Mouse (Mus musculus): ENCODE measurements around the gene Snrpa. TPM values are rescaled to one million over a fixed set of nuclear protein-coding genes. Genes with fewer than 3 reads are reported as not detected.

The Snrpa gene
- polyA plus RNA-seq, 1 experiment from 2014 or later: 251 TPM

- WGBS: 78% methylated on average over 13 of the region's 13 CpGs
- H3K9ac ChIP-seq (ENCODE audit: low read depth, low read length): no peak overlapping the region
- H3K4me3 ChIP-seq (ENCODE audit: low read length): no peak overlapping the region
- H3K36me3 ChIP-seq (ENCODE audit: control insufficient read depth, insufficient read depth, low read length): peaks cover 19% of the 10 kb centered on the region
- H3K9me3 ChIP-seq (ENCODE audit: control insufficient read depth, low read length): no peaks in the 10 kb centered on the region
- H3K4me2 ChIP-seq (ENCODE audit: low read depth, low read length): no peak overlapping the region
- no peaks in the 10 kb centered on the region for H3K27me3 ChIP-seq (replicated peaks; ENCODE audit: control insufficient read depth, insufficient read depth, low read length)
- H3K4me1 ChIP-seq (ENCODE audit: control insufficient read depth, insufficient read depth, low read length): peaks cover 15% of the 10 kb centered on the region
- no peak for ATAC-seq
- H3K27ac ChIP-seq (ENCODE audit: low read length): no peak overlapping the region
These were observed 40.1 kb downstream of the Snrpa start for GRCm38 (mm10) chr7:27156005-27156404.

GRCm38 (mm10) chr7:27153205-27153764 is 42.8 kb downstream of the Snrpa start, which contains the start of gene Cyp2t4:
Cyp2t4 (plus strand) TSS chr7:27153714.
- WGBS: 53% methylated on average over 10 of the region's 10 CpGs
- Histone ChIP-seq H3K9ac (ENCODE audit: low read depth, low read length) (no peak within 1 kb of the TSS), H3K9me3 (ENCODE audit: control insufficient read depth, low read length) (no peaks in the 10 kb centered on the region), H3K27ac (ENCODE audit: low read length) (peak within 1 kb of the TSS; percentile 26; the same call in 1 of the 2 replicates), H3K36me3 (ENCODE audit: control insufficient read depth, insufficient read depth, low read length) (peaks cover 10% of the 10 kb centered on the region; the same call in 1 of the 2 replicates), H3K4me2 (ENCODE audit: low read depth, low read length) (no peak within 1 kb of the TSS), H3K27me3 (replicated peaks; ENCODE audit: control insufficient read depth, insufficient read depth, low read length) (no peaks in the 10 kb centered on the region), H3K4me1 (ENCODE audit: control insufficient read depth, insufficient read depth, low read length) (peaks cover 4% of the 10 kb centered on the region; the same call in 1 of the 2 replicates), H3K4me3 (ENCODE audit: low read length) (no peak within 1 kb of the TSS)
- ATAC-seq: peak; percentile 85

MicroRNAs within 50 kb of the gene (microRNA counts, 519-probe panel; counts per million panel counts)
- microRNA mmu-miR-1191: 726 counts per million, percentile 2 among the panel's probes with 10 or more counts

Small RNA genes within 50 kb of the gene (microRNA-seq; reads per million reads assigned to microRNA genes)
- gene Mir1191 (2.3 reads per million, percentile 2 among the genes with 10 or more reads in this experiment), gene Mir3101 (1.4 reads per million)

Other genes starting within 250 kb of the Snrpa start
- 0.23 TPM in 1 of 2 replicates, not detected in the other for gene Cyp2a12, start 167.2 kb downstream of the Snrpa start, polyA plus RNA-seq (2015; fragmentation: Nextera tagmentation; extraction: Ambion mirVana)
- gene Cyp2f2, start 76.4 kb downstream of the Snrpa start, polyA plus RNA-seq (2015; fragmentation: Nextera tagmentation; extraction: Ambion mirVana): 0.17 TPM in 1 of 2 replicates, not detected in the other
- gene Cyp2t4, start 42.6 kb downstream of the Snrpa start, polyA plus RNA-seq (2015; fragmentation: Nextera tagmentation; extraction: Ambion mirVana): 0.09 TPM in 1 of 2 replicates, not detected in the other
- gene Egln2, start 29.5 kb downstream of the Snrpa start, polyA plus RNA-seq (2015; fragmentation: Nextera tagmentation; extraction: Ambion mirVana): 66.1 and 72.4 TPM in 2 replicates
- gene Rab4b, start 17.4 kb downstream of the Snrpa start, polyA plus RNA-seq (2015; fragmentation: Nextera tagmentation; extraction: Ambion mirVana): 69.9 and 70.1 TPM in 2 replicates
- gene Gm21983, start 15.2 kb downstream of the Snrpa start, polyA plus RNA-seq (2015; fragmentation: Nextera tagmentation; extraction: Ambion mirVana): not detected in 2 replicates
- 3.8 and 5.1 TPM in 2 replicates for gene Mia, start 15.1 kb downstream of the Snrpa start, polyA plus RNA-seq (2015; fragmentation: Nextera tagmentation; extraction: Ambion mirVana)
- 2.8 and 2.9 TPM in 2 replicates for gene BC024978, start 490 bp downstream of the Snrpa start, polyA plus RNA-seq (2015; fragmentation: Nextera tagmentation; extraction: Ambion mirVana)
- 8.3 and 9.5 TPM in 2 replicates for gene Itpkc, start 32.4 kb upstream of the Snrpa start, polyA plus RNA-seq (2015; fragmentation: Nextera tagmentation; extraction: Ambion mirVana)
- gene Coq8b, start 36.8 kb upstream of the Snrpa start, polyA plus RNA-seq (2015; fragmentation: Nextera tagmentation; extraction: Ambion mirVana): 25.5 and 26.3 TPM in 2 replicates
- gene Numbl, start 62.2 kb upstream of the Snrpa start, polyA plus RNA-seq (2015; fragmentation: Nextera tagmentation; extraction: Ambion mirVana): 9.1 and 10.8 TPM in 2 replicates
- 70.2 and 79.2 TPM in 2 replicates for gene Ltbp4, start 141.4 kb upstream of the Snrpa start, polyA plus RNA-seq (2015; fragmentation: Nextera tagmentation; extraction: Ambion mirVana)
- 35.6 and 37.8 TPM in 2 replicates for gene Shkbp1, start 159.7 kb upstream of the Snrpa start, polyA plus RNA-seq (2015; fragmentation: Nextera tagmentation; extraction: Ambion mirVana)
- gene Gm20479, start 161.1 kb upstream of the Snrpa start, polyA plus RNA-seq (2015; fragmentation: Nextera tagmentation; extraction: Ambion mirVana): 1.6 TPM in 1 of 2 replicates, not detected in the other